Mouse (Mus musculus) MEL (cell line): ENCODE measurements around the gene Tlr6. TPM values are rescaled to one million over a fixed set of nuclear protein-coding genes. Genes with fewer than 3 reads are reported as not detected.

Source experiments
- DNase-seq: peaks from one replicate; pipeline ENCODE4 v3.0.0; 2011; ENCODE audit warnings: low read depth, low spot score
- H3K27ac ChIP-seq: 2 replicates; pipeline ENCODE4 v1.5.1; 2012; ENCODE audit warnings: low read depth, mild to moderate bottlenecking, control low read depth, low read length, moderate library complexity; ENCODE audit not compliant: control insufficient read depth
- H3K27me3 ChIP-seq, 2 experiments: fragments of 150-350 bp in 1 of 2; sonication (generic) in 1 of 2; 2 replicates each; pipeline ENCODE4 v1.6.1; 2012; ENCODE audit warnings: low read length in 2 of 2, mild to moderate bottlenecking in 2 of 2, improper control_type of control experiment in 1 of 2, moderate library complexity in 1 of 2; ENCODE audit not compliant: insufficient read depth in 2 of 2, control insufficient read depth in 1 of 2
- H3K36me3 ChIP-seq, 2 experiments: 2 replicates each; pipeline ENCODE4 v1.6.1; 2012 to 2014; ENCODE audit warnings: low read length in 2 of 2, improper control_type of control experiment in 1 of 2, inconsistent platforms in 1 of 2, mild to moderate bottlenecking in 1 of 2; ENCODE audit not compliant: insufficient read depth in 2 of 2, control insufficient read depth in 1 of 2
- H3K4me1 ChIP-seq, 2 experiments: fragments of 150-350 bp in 1 of 2; sonication (generic) in 1 of 2; 2 replicates each; pipeline ENCODE4 v1.6.1; 2012; ENCODE audit warnings: low read length in 2 of 2, improper control_type of control experiment in 1 of 2, mild to moderate bottlenecking in 1 of 2; ENCODE audit not compliant: insufficient read depth in 2 of 2, control insufficient read depth in 1 of 2
- H3K4me3 ChIP-seq, 2 experiments: fragments of 150-350 bp in 1 of 2; sonication (generic) in 1 of 2; 2 replicates each; pipeline ENCODE4 v1.5.1; 2012; ENCODE audit warnings: low read depth in 2 of 2, low read length in 2 of 2, mild to moderate bottlenecking in 2 of 2, moderate library complexity in 2 of 2, control low read depth in 1 of 2, improper control_type of control experiment in 1 of 2; ENCODE audit not compliant: control insufficient read depth in 1 of 2, insufficient read depth in 1 of 2
- H3K79me2 ChIP-seq: 2 replicates; pipeline ENCODE4 v1.6.1; 2012; ENCODE audit warnings: mild to moderate bottlenecking, low read length, moderate library complexity; ENCODE audit not compliant: control insufficient read depth, poor library complexity, insufficient read depth
- H3K9ac ChIP-seq: 2 replicates; pipeline ENCODE4 v1.6.1; 2012; ENCODE audit warnings: low read depth, mild to moderate bottlenecking, control low read depth, low read length, moderate library complexity; ENCODE audit not compliant: control insufficient read depth, poor library complexity, severe bottlenecking
- H3K9me3 ChIP-seq: fragments of 150-350 bp; sonication (generic); replicated peaks from 2 replicates; pipeline ENCODE4 v1.6.1; 2012; ENCODE audit warnings: mild to moderate bottlenecking, low read length, improper control_type of control experiment, moderate library complexity; ENCODE audit not compliant: insufficient read depth
- BHLHE40 ChIP-seq: IDR thresholded peaks from 2 replicates; pipeline ENCODE4 v1.6.1; 2012; ENCODE audit warnings: low read depth, mild to moderate bottlenecking, inconsistent platforms, low read length, improper control_type of control experiment, borderline replicate concordance
- CHD1 ChIP-seq: IDR thresholded peaks from 2 replicates; pipeline ENCODE4 v1.6.1; 2012; ENCODE audit warnings: low read depth, mild to moderate bottlenecking, inconsistent platforms, low read length, improper control_type of control experiment
- CHD2 ChIP-seq: IDR thresholded peaks from 2 replicates; pipeline ENCODE4 v1.6.1; 2011; ENCODE audit warnings: low read length, improper control_type of control experiment
- CTCF ChIP-seq, 3 experiments: IDR thresholded peaks in 2 of 3; conservative IDR thresholded peaks in 1 of 3; 2 replicates each; pipeline ENCODE4 v1.5.1; 2011 to 2012; ENCODE audit warnings: low read length in 3 of 3, low read depth in 2 of 3, mild to moderate bottlenecking in 2 of 3, improper control_type of control experiment in 1 of 3, inconsistent platforms in 1 of 3, mixed read lengths in 1 of 3, moderate library complexity in 1 of 3; ENCODE audit not compliant: control insufficient read depth in 1 of 3, insufficient read depth in 1 of 3, poor library complexity in 1 of 3, severe bottlenecking in 1 of 3
- EP300 ChIP-seq, 2 experiments: IDR thresholded peaks; 2 replicates each; pipeline ENCODE4 v1.6.1; 2011; ENCODE audit warnings: improper control_type of control experiment in 2 of 2, low read length in 2 of 2, low read depth in 1 of 2, mild to moderate bottlenecking in 1 of 2
- GATA1 ChIP-seq: IDR thresholded peaks from 2 replicates; pipeline ENCODE4 v1.6.1; 2011; ENCODE audit warnings: low read depth, low read length, improper control_type of control experiment
- KAT2A ChIP-seq: conservative IDR thresholded peaks from 2 replicates; pipeline ENCODE4 v1.6.1; 2012; ENCODE audit warnings: low read depth, low read length, improper control_type of control experiment, inconsistent platforms
- MAX ChIP-seq: IDR thresholded peaks from 2 replicates; pipeline ENCODE4 v1.6.1; 2011; ENCODE audit warnings: low read length, improper control_type of control experiment
- MYB ChIP-seq: IDR thresholded peaks from 2 replicates; pipeline ENCODE4 v1.6.1; 2011; ENCODE audit warnings: mild to moderate bottlenecking, low read depth, low read length, improper control_type of control experiment
- NRF1 ChIP-seq: IDR thresholded peaks from 2 replicates; pipeline ENCODE4 v1.6.1; 2014; ENCODE audit warnings: low read depth, mild to moderate bottlenecking, inconsistent platforms, low read length, improper control_type of control experiment, moderate library complexity; ENCODE audit not compliant: poor library complexity, insufficient read depth, severe bottlenecking
- POLR2AphosphoS2 ChIP-seq: IDR thresholded peaks from 2 replicates; pipeline ENCODE4 v1.6.1; 2011; ENCODE audit warnings: low read length, improper control_type of control experiment
- RAD21 ChIP-seq: IDR thresholded peaks from 2 replicates; pipeline ENCODE4 v1.6.1; 2011; ENCODE audit warnings: mild to moderate bottlenecking, low read depth, low read length, improper control_type of control experiment
- TAL1 ChIP-seq: IDR thresholded peaks from 2 replicates; pipeline ENCODE4 v1.6.1; 2012; ENCODE audit warnings: mild to moderate bottlenecking, inconsistent platforms, low read length, moderate library complexity, mixed read lengths
- UBTF ChIP-seq: IDR thresholded peaks from 2 replicates; pipeline ENCODE4 v1.6.1; 2012; ENCODE audit warnings: low read depth, mild to moderate bottlenecking, inconsistent platforms, low read length, improper control_type of control experiment, moderate library complexity, borderline replicate concordance; ENCODE audit not compliant: insufficient read depth
- USF1 ChIP-seq: IDR thresholded peaks from 2 replicates; pipeline ENCODE4 v1.6.1; 2014; ENCODE audit warnings: low read depth, mild to moderate bottlenecking, inconsistent platforms, low read length, improper control_type of control experiment, moderate library complexity
- USF2 ChIP-seq, 2 experiments: IDR thresholded peaks; 2 replicates each; pipeline ENCODE4 v1.6.1; 2011 to 2012; ENCODE audit warnings: improper control_type of control experiment in 2 of 2, low read length in 2 of 2, borderline replicate concordance in 1 of 2, inconsistent platforms in 1 of 2, low read depth in 1 of 2, mild to moderate bottlenecking in 1 of 2; ENCODE audit not compliant: insufficient read depth in 1 of 2
- ZKSCAN1 ChIP-seq: IDR thresholded peaks from 2 replicates; pipeline ENCODE4 v1.6.1; 2012; ENCODE audit warnings: low read depth, mild to moderate bottlenecking, inconsistent platforms, low read length, improper control_type of control experiment, moderate library complexity
- ZMIZ1 ChIP-seq: IDR thresholded peaks from 2 replicates; pipeline ENCODE4 v1.6.1; 2012; ENCODE audit warnings: low read depth, mild to moderate bottlenecking, inconsistent platforms, low read length, improper control_type of control experiment, moderate library complexity
- ZNF384 ChIP-seq: IDR thresholded peaks from 2 replicates; pipeline ENCODE4 v1.6.1; 2012; ENCODE audit warnings: low read depth, mild to moderate bottlenecking, inconsistent platforms, low read length, improper control_type of control experiment
- polyA plus RNA-seq, 2 experiments: library from polyadenylated mRNA; stranded (reverse) in 1 of 2; unstranded in 1 of 2; fragments of >175 nt in 1 of 2; fragments of >200 nt in 1 of 2; gene quantifications; 2 replicates each; pipeline versions ENCODE4 v1.2.1 to v1.2.4; 2012; ENCODE audit warnings: low replicate concordance in 2 of 2, low read depth in 1 of 2; ENCODE audit not compliant: insufficient read length in 2 of 2, insufficient read depth in 1 of 2, missing spikeins in 1 of 2
- total RNA-seq: library from RNA; depleted of rRNA; stranded (reverse); fragments of 300-350 nt; gene quantifications from 2 replicates; pipeline ENCODE4 v1.2.3, GENCODE M21; 2012

The Tlr6 gene
- total and polyA plus RNA-seq, 3 experiments: 0.19 to 0.36 TPM; not detected in 1

DNA sequence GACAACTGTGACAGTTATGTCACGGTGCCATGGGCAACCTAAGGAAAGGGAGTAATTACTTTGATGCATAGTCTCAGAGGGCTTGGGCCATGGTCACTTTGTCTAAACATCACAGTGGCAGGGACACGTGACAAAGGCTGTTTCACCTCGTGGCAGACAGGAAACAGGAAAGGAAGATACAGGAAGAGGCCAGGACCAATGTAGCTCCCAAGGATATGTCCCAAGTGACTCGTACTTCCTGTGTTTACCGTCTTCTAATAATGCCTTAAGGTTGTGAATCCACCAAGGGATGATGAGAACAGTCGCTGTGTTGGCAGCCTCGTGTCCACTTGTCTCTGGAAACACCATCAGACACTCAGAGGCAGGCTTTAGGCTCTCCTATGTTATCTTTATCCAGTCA is 26.1 kb upstream of the Tlr6 start:
- Histone ChIP-seq H3K9ac (no peak overlapping the region), H3K79me2 (no peaks in the 10 kb centered on the region), H3K27ac (no peak overlapping the region), H3K36me3 (no peaks in the 10 kb centered on the region), H3K27me3 (no peaks in the 10 kb centered on the region; a peak in 2 of 4 replicates), H3K4me3 (no peak overlapping the region), H3K9me3 (no peaks in the 10 kb centered on the region), H3K4me1 (no peaks in the 10 kb centered on the region)
- TF ChIP-seq USF1 (peak; percentile 24; the same call in 1 of the 2 replicates), USF2 (IDR thresholded peaks at IDR 0.05; ENCODE audit: borderline replicate concordance in 1 of 2, insufficient read depth in 1 of 2, low read depth in 1 of 2, low read length in 2 of 2) (no peak), ZKSCAN1 (no peak), NRF1 (no peak), POLR2AphosphoS2 (no peak), CTCF (IDR thresholded peaks at IDR 0.05 in 2 of 3, conservative IDR thresholded peaks at IDR 0.05 in 1 of 3; ENCODE audit: control insufficient read depth in 1 of 3, insufficient read depth in 1 of 3, low read depth in 2 of 3, low read length in 3 of 3, poor library complexity in 1 of 3, severe bottlenecking in 1 of 3) (no peak), BHLHE40 (no peak)
- no peak for DNase-seq

DNA sequence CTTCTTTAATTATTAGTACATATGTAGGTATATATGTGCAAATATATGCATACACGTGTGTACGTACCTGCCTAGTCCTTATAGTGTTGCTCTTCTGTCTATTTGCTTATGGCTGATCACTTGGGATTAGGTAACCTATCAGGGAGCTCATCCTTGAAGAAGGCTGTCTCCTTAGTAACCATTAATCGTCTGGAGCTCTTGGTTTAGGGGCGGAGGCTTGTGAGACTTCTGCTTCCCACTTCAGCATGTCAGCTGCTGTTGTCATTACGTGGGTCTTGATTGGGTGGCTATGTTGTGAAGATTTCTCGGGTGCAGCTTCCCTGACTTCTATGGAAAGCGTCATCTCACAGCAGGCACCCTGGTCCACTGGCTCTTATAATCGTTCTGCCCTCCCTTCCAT is 17.2 kb upstream of the Tlr6 start:
- Histone ChIP-seq H3K4me1 (no peaks in the 10 kb centered on the region), H3K9me3 (no peaks in the 10 kb centered on the region), H3K9ac (no peak overlapping the region), H3K27me3 (peaks cover 2 to 3% of the 10 kb centered on the region in 2 experiments; a peak in 3 of 4 replicates), H3K79me2 (no peaks in the 10 kb centered on the region), H3K27ac (no peak overlapping the region), H3K4me3 (no peak overlapping the region), H3K36me3 (no peaks in the 10 kb centered on the region)
- no peak for DNase-seq
- no peak for TF ChIP-seq ZNF384
- no peak for TF ChIP-seq UBTF
- no peak for TF ChIP-seq ZKSCAN1
- TF ChIP-seq KAT2A: no peak
- TF ChIP-seq GATA1: no peak
- no peak for TF ChIP-seq CHD1
- TF ChIP-seq EP300 (IDR thresholded peaks at IDR 0.05; ENCODE audit: low read depth in 1 of 2, low read length in 2 of 2): no peak
- TF ChIP-seq POLR2AphosphoS2: no peak
- no peak for TF ChIP-seq MYB
- no peak for TF ChIP-seq CHD2
- TF ChIP-seq ZMIZ1: no peak
- TF ChIP-seq TAL1: no peak
- no peak for TF ChIP-seq USF1
- no peak for TF ChIP-seq MAX
- no peak for TF ChIP-seq RAD21
